Mouse (Mus musculus) bone marrow, adult 2 months (tissue): ENCODE results near the gene Kcnh1. TPM values are rescaled to one million over a fixed set of nuclear protein-coding genes. Genes with fewer than 3 reads are reported as not detected.

ENCODE experiments used
- H3K27ac ChIP-seq: fragments of 200-500 bp; 2 replicates; pipeline ENCODE4 v1.5.1; 2012; ENCODE audit warnings: low read depth, mild to moderate bottlenecking, control low read depth, inconsistent platforms, low read length; ENCODE audit not compliant: control insufficient read depth, poor library complexity, insufficient read depth
- H3K4me1 ChIP-seq: fragments of 200-500 bp; 2 replicates; pipeline ENCODE4 v1.6.1; 2011; ENCODE audit warnings: low read length; ENCODE audit not compliant: control insufficient read depth, insufficient read depth
- H3K4me3 ChIP-seq: fragments of 200-500 bp; replicated peaks from 2 replicates; pipeline ENCODE3; 2011; ENCODE audit warnings: mild to moderate bottlenecking, low read depth, low read length, control low read depth; ENCODE audit not compliant: control insufficient read depth
- CTCF ChIP-seq: fragments of 200-500 bp; IDR thresholded peaks from 2 replicates; pipeline ENCODE4 v1.5.1; 2011; ENCODE audit warnings: low read length, control low read depth; ENCODE audit not compliant: control insufficient read depth, insufficient read depth
- POLR2A ChIP-seq: fragments of 200-500 bp; IDR thresholded peaks from 2 replicates; pipeline ENCODE4 v1.6.1; 2011; ENCODE audit warnings: low read depth, mild to moderate bottlenecking, control low read depth, low read length, borderline replicate concordance; ENCODE audit not compliant: control insufficient read depth
- WGBS: fragments of 180-500 bp; shearing (Covaris S2); methylation state at CpG from one replicate; pipeline ENCODE4 v1.1.7; 2018; 5-methylcytosine and 5-hydroxymethylcytosine counted together
- polyA plus RNA-seq: library from polyadenylated mRNA; stranded (reverse); fragments of >200 nt; gene quantifications from 2 replicates; pipeline ENCODE4 v1.2.4, GENCODE M21; 2011; ENCODE audit warnings: low replicate concordance; ENCODE audit not compliant: missing spikeins, insufficient read depth, insufficient read length

Kcnh1 gene
- polyA plus RNA-seq, 1 experiment = 0.27 TPM

DNA sequence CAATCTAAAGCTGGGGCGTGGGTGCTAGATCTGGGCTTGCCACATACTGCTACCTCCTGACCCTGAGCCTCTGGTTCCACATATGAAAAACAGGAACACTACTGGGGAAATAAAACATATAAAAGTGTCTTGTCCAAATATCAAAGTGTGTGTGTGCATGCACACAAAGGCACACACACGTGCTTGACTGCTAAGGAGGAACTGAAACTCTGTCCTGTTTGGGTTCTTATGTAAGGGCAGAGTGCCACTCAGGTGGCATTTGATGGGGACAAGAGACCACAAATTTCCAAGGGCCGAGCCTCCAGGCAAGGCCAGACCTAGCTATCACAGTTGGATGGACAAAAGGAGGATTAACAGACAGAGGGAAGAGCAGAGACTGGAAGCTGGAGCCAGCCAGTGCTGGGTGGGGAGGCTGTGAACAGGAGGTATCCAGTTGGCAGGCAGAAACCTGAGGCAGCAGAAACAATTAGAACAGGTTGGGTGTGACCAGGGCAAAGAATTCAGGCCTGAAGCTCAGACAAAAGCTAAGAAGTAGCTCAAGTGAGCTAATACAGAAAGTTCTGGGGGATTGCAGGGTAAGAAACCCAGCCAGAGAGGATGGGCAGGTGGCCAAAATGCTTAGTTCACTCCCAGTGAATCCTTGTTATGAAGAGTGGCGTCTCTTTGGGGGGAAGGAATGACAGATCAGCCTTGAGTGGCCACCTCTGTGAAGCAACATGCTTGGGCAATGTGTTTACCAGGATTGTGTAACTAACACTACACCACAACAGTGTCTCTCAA is 259.2 kb downstream of the Kcnh1 start:
- no peak overlapping the region for H3K27ac ChIP-seq
- no peaks in the 10 kb centered on the region; the same call in 1 of the 2 replicates for H3K4me1 ChIP-seq
- no peak for TF ChIP-seq CTCF
- no peak for TF ChIP-seq POLR2A
- WGBS = 18% methylated on average over 4 of the region's 4 CpGs
- no peak overlapping the region for H3K4me3 ChIP-seq

DNA sequence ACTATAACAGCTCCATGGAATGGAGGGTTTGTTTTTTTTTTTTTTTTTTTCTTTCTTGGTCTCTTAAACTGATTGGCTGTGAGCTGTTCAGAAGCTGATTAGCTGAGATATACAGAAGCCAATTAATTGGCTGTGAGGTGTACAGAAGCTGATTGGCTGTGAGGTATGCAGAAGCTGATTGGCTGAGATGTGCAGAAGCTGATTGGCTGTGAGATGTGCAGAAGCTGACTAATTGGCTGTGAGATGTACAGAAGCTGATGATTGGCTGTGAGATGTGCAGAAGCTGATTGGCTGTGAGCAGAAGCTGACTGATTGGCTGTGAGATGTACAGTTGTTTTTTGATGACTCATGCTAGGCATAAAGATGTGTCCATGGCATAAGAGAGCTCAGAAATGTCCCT is 259.9 kb downstream of the Kcnh1 start:
- Histone ChIP-seq H3K27ac (no peak overlapping the region), H3K4me3 (no peak overlapping the region), H3K4me1 (no peaks in the 10 kb centered on the region; the same call in 1 of the 2 replicates)
- TF ChIP-seq CTCF (no peak), POLR2A (no peak)

DNA sequence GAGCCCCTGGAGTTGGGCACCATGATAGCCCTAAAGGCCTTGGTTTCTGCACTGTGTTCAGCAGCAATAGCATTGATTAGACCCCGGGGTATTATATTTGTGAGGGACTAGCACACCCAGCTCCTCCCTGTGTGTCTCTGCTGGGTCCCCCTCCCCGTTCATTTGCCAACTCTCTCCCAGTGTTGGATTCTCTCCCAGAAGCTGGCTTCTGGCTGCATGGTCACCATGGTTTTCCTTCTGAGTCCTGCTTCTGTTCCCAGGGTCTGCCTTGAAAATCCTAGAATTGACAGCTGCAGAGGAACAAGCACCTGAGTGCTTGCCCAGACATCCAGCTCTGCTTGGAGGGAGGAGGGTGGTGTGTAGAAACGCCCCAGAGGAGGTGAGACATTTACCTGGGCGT is 261.1 kb downstream of the Kcnh1 start:
- 50% methylated on average over 4 of the region's 4 CpGs for WGBS
- TF ChIP-seq POLR2A (no peak), CTCF (no peak)
- H3K4me1 ChIP-seq = no peaks in the 10 kb centered on the region; the same call in 1 of the 2 replicates
- H3K4me3 ChIP-seq = no peak overlapping the region
- no peak overlapping the region for H3K27ac ChIP-seq

DNA sequence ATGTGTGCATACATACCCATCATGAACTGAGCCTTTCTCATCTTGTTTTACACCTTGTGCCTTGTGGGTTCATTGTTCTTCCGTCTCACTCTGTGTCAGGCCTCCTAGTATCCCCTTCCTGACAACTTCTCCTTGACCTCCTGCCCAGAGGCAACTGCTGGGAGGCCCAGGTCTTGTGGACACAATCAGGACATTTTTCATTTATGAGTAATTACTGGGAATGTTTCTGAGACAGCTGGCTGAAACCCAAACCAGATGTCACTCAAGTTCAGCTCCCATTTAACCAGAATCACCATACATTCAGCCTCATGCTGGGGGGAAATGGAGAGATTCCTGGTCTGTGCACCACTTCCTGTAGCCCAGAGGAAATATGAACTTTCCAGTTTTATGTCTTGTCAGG is 263.9 kb downstream of the Kcnh1 start:
- H3K4me1 ChIP-seq = no peaks in the 10 kb centered on the region; the same call in 1 of the 2 replicates
- no peak overlapping the region for H3K27ac ChIP-seq
- no peak overlapping the region for H3K4me3 ChIP-seq
- TF ChIP-seq POLR2A (no peak), CTCF (no peak)
- WGBS = 54% methylated on average over 1 of the region's 1 CpGs

DNA sequence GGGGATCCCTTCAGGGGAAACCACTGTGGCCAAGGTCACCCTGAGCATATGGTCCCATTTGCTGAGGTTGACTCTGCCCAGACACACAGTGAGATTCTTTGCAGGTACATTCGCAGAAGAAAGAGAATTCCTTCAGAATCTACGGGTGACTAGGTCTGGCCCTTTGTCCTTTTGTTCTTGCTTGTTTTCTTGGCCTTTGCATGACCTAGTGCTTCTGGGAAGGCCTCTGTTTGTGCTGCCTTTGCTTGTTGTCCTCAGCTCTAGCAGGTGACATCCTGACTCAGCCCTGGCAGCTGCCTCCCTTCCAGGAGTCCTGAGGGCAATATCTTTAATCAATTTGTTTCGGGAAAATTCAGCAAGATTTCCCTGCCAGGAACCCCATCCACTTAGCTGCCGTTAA is 264.4 kb downstream of the Kcnh1 start:
- 57% methylated on average over 4 of the region's 4 CpGs for WGBS
- no peak overlapping the region for H3K27ac ChIP-seq
- H3K4me1 ChIP-seq = no peaks in the 10 kb centered on the region; the same call in 1 of the 2 replicates
- no peak overlapping the region for H3K4me3 ChIP-seq
- TF ChIP-seq POLR2A (no peak), CTCF (no peak)

DNA sequence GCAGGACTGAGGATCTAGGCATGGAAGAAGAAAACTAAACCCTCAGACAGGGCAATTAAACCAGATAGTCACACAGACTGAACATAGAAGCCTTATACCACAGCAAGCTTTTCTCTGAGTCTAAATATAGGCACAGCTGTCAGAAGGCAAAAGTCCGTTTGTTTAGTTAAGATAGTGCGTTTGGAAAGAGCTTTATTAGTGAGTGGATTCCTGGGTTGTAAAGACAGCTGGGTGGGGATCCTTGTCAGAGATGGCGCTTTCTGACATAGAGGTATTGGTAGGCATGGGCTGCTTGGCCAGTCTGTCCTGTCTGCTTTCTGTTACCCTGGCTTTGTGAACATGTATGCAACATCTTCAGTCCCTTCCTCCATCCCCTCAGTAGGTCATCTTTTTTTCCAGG is 266.5 kb downstream of the Kcnh1 start:
- Histone ChIP-seq H3K4me3 (no peak overlapping the region), H3K4me1 (no peaks in the 10 kb centered on the region), H3K27ac (no peak overlapping the region)
- TF ChIP-seq POLR2A (no peak), CTCF (no peak)
- 61% methylated on average over 3 of the region's 3 CpGs for WGBS

DNA sequence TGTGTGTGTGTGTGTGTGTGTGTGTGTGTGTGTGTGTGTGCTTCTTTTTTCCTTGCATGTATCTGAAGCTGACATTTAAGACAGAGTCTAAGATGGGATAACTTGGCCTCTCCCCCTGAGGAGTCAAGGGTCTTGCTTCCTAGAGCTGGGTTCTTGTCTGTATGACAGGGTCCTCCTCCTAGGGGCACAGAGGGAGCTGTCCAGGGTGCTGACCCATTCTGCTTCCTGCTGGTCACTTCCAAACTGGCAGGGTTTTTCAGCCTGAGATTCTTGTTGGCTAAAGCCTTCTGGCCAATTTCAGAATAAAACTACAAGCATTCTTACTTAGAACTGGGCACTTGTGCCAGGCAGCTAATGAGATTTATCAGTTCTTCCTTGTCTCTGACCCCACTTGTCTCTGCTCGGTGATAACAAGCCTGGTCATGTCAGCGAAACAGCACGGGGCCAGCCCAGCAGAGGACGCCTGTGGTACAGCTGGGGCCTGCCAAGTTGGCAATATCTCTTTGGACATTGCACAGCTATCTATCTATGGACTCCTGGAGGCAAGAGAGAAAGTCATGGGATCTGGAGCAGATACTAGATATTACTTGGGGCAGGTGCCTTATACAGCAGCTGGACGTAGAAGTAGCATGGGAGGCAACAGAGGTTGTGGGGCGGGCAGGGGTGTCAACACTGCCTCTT is 267.1 kb downstream of the Kcnh1 start:
- no peaks in the 10 kb centered on the region for H3K4me1 ChIP-seq
- 65% methylated on average over 6 of the region's 6 CpGs for WGBS
- no peak overlapping the region for H3K4me3 ChIP-seq
- no peak overlapping the region for H3K27ac ChIP-seq
- no peak for TF ChIP-seq POLR2A
- no peak for TF ChIP-seq CTCF

DNA sequence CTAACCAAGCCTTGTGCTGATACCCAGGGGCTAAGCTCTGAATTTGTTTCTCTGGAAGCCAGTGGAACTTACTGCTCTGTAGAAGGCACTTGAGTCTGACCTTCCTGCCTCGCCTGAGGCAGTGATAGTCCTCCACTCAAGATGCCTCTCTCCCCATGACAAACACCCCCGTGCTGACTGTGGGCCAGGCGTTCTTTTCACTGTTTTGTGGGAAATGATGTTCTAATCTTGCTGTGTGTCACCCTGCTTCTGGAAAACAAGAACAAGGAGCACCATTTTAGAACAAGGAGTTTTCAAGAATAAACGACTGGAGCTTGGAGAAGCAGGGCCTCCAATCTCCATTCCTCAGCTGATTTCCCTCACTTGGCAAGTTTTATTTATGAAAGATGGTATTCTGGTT is 273.2 kb downstream of the Kcnh1 start:
- WGBS = 71% methylated on average over 4 of the region's 4 CpGs
- no peak for TF ChIP-seq CTCF
- no peak for TF ChIP-seq POLR2A
- no peak overlapping the region for H3K4me3 ChIP-seq
- no peak overlapping the region for H3K27ac ChIP-seq
- H3K4me1 ChIP-seq = no peaks in the 10 kb centered on the region

DNA sequence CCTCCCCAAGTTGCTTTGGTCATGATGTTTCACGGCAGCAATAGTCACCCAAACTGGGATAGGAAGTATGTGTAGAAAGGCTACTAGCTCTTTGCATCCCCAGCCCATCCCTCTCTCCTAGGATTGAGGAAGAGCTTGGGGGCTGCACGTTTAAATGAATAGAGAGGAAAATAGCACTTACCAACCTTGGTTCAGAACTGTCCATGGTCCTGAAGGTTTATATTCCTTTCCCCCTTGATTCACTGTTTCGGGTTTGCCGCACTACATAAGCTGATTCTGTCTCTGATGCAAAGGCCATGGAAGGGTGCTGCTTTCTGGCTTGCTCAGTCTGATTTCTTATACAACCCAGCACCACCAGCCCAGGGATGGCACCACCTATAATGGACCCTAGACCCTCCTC is 281.8 kb downstream of the Kcnh1 start:
- TF ChIP-seq POLR2A (no peak), CTCF (no peak)
- Histone ChIP-seq H3K27ac (no peak overlapping the region), H3K4me1 (no peaks in the 10 kb centered on the region), H3K4me3 (no peak overlapping the region)
- WGBS = 61% methylated on average over 4 of the region's 4 CpGs
